Mouse (Mus musculus): ENCODE results near the gene Ssbp4.

GRCm38 (mm10) chr8:70584606-70585257 lies 23.9 kb downstream of the Ssbp4 start:
- TF ChIP-seq CTCF (IDR thresholded peaks at IDR 0.05; ENCODE audit: low read depth, low read length) (no peak), POLR2A (IDR thresholded peaks at IDR 0.05; ENCODE audit: borderline replicate concordance, low read depth, low read length) (no peak)
